Mouse (Mus musculus) kidney, postnatal 4 days (tissue): ENCODE results near the gene Gpatch2.

Experiments
- DNase-seq, 2 experiments: peaks; one replicate each; pipeline ENCODE4 v3.0.0; 2021; ENCODE audit warnings: mixed read lengths in 2 of 2

Gene Gpatch2

DNA sequence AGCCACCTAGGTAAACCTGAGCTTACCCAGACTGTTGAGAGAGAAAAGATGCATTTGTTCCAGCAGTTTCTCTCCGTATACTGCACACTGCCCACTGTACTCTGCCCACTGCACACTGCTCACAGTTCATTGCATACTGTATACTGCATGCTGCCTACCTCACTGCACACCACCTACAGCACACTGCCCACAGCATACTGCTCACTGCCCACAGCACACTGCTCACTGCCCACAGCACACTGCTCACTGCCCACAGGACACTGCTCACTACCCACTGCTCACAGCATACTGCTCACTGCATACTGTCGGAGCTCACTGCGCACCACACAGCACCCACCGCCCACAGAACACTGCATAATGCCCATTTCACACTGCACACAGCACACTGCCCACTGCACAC, 159.1 kb downstream of the Gpatch2 start:
- no peak for DNase-seq

DNA sequence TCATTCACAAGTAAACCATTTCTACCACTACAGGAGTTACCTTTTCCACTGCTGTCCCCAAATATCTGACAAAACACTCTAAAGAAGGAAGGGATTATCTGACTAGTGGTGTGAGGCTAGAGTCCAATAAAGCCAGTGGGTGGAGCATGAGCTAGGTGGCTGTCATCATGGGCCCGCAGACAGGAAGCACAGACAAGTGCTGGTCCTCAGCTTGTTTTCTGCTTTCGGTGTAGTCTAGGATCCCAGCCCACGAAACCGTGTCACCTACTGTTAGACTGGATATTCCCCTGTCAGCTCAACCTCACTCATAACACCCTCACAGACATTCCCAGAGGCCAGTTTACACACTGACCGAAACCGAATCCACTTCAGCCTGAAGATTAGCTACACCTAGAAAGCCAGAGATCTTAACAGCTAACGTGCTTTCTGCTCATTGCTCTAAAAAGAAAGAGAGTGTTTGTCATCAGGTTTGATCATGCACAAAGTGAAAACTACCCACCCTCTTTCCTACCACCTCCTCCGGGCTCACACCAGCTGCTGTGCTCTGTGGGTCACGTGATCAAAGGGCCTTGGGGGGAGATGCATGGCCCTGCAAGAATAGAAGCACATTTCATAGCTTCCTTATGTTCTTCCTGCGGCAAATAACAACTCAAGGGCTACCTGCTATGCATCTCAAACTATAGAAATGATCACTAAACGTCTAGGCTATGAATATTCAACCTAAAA, 161.8 kb downstream of the Gpatch2 start:
- no peak for DNase-seq

- peak in 1 of 2 experiments; percentile 26 for DNase-seq
These were observed 162.7 kb downstream of the Gpatch2 start for GRCm38 (mm10) chr1:187377865-187378524.

DNA sequence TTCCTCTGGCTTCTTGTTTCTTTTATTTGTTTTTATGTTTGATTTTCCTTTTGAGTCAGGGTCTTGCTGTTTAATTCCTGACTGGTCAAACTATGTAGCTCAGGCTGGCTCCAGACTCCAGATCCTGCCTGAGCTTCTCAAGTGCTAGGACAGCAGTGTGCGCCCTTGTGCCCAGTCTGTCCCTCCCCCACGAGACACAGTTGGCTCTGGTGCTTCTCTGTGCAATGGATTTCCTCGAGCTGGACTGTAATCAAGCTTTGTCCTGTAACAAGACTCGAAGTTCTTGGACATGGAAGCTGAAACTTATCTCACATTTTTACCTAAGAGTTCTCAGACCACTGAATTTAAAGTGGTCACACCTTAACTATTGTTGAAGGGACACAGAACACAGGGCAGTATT, 174.2 kb downstream of the Gpatch2 start:
- no peak for DNase-seq

DNA sequence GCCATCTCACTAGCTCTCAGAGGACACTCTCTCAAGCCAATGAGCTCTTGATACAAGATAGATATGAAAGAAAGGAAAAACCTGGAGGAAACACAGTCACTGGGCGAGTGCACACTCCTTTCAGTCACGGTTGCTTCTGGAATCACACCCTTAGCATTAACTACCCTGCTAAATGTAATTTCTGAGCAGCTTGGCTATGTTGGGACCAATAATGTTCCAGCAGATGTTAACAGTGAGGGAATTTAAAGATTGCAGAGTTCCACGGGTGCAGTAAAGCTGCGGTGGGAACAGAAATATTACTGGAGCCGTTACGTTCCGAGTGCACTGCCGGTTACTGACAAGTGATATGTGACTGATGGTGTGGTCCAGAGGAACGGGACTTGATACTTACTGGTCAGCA, 185.5 kb downstream of the Gpatch2 start:
- no peak for DNase-seq
